Mouse (Mus musculus): Measurements from ENCODE around the gene Epha4.

The Epha4 gene

GRCm38 (mm10) chr1:77391590-77391989, 123.3 kb downstream of the Epha4 start:
- DNase-seq = no peak

DNA sequence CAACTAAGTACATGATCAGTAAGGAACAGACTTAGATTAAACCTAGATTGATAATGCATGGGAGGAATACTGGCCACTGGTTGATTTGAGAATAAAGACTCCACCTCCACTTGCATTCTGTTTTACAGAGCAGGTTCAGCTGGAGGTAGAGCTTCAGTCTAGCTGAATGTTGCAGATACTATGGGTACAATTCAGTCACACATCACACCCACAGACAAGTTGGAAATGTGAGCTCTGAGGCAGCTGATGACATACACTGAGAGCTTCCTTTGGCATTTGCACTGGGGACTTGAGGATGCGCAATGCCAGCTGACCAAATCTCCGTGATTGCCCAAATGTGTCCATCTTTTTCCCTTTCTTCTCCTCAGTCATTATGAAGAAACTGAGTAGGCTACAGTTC, 125.8 kb downstream of the Epha4 start:
- DNase-seq = no peak

DNA sequence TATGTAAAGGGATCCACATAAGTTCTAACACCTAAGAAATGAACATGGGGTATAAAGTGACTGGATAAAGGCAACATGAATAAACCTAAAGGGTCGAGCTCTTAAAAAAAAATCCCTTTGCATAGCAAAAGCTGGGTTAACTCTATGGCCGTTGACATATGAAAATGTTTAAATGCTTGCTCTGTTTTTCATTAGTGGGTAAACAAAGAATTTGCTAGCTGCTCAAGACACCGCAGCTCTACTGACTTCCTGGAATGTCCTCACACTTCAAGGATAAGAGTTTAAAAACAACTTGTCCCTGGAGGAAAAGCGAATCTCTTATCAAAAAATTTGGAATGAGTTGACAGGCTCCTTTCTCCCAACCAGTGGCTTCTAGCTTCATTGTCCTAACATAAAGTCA, 126.3 kb downstream of the Epha4 start:
- no peak for DNase-seq

GRCm38 (mm10) chr1:77385613-77386012, 129.3 kb downstream of the Epha4 start:
- no peak for DNase-seq

GRCm38 (mm10) chr1:77383466-77383865, 131.4 kb downstream of the Epha4 start:
- DNase-seq = no peak

DNA sequence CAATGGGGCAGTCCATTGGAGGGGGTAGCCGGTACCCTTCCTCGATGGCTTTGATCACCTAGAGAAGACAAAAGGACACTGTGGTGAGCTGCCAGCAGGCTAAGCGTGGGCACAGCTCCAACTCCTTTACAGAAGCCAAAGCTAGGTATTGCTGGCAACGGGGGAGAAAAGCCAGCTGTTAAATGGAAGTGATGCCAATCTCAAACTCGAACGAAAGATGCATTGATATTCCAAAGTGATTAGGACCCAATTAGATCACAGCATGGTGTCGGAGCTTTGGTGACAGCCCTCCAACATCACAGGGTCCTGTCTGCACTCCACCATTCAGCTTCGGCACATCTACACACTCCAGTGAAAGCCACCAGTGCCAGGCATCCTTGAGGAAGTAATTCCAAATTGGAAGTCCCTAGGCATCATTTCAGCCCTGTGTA, 137.3 kb downstream of the Epha4 start:
- no peak for DNase-seq

DNA sequence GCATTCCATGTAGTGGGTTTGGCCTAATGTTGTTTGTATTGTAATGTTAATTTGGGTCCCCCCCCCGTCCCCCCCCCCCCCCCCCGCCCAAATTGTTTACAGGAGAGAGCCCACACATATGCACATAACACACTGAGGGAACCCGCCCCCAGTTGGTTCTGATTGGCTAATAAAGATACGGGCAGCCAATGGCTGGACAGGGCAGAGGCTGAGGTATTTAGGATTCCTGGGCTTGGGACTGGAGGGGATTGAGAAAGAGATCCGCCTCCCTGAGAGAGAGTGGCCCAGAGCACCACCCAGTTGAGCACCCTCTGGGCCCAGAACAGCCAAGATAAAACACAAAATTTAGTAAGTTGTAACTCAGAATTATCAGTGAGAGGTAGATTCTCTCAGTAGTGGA, 140.8 kb downstream of the Epha4 start:
- DNase-seq = no peak

- DNase-seq = no peak
Measured at GRCm38 (mm10) chr1:77370921-77371320, 144.0 kb downstream of the Epha4 start.

- no peak for DNase-seq
Measured at GRCm38 (mm10) chr1:77369255-77369837, 145.5 kb downstream of the Epha4 start.

- no peak for DNase-seq
Measured at GRCm38 (mm10) chr1:77365850-77366249, 149.0 kb downstream of the Epha4 start.

DNA sequence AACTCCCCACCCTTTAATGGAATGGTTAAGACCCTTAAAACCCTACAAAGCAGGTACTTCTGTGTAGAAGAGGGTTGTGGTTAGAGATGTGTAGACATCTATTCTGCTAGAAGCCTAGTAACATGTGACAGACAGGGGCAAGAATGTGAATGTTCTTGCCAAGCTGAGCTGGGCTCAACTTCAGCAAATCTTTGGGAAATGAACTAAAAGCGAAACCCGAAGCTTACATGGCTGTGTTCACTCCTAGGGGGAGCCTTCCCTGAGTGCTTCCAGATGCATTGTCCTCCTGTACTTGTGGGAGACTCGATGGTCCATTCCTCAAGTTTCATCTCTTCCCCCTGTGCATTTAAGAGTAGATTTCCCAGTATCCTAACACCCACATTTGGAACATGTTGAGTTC, 150.3 kb downstream of the Epha4 start:
- DNase-seq = no peak

GRCm38 (mm10) chr1:77363848-77364247, 151.0 kb downstream of the Epha4 start:
- no peak for DNase-seq

GRCm38 (mm10) chr1:77346459-77346858, 168.4 kb downstream of the Epha4 start:
- DNase-seq = no peak

GRCm38 (mm10) chr1:77343792-77344191, 171.1 kb downstream of the Epha4 start:
- DNase-seq = no peak

DNA sequence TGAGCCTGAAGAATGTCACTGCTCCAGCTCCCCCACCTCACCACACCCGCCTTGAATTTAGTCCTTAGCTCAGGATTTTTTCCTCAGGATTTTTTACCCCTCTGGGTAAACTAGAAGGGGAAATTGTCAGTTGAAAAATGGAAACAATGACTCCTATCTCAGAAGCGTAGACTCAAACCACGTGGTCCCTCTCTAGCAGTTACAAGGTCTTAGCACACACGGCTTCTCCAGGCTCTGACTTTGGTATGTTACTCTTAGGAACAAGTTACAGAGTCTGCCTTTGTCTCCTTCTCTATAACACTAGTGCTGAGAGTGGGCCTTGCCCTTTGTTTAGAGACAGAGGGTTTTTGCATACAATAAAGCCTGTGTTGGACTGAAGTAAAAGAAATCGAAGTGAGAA, 175.2 kb downstream of the Epha4 start:
- DNase-seq = no peak

DNA sequence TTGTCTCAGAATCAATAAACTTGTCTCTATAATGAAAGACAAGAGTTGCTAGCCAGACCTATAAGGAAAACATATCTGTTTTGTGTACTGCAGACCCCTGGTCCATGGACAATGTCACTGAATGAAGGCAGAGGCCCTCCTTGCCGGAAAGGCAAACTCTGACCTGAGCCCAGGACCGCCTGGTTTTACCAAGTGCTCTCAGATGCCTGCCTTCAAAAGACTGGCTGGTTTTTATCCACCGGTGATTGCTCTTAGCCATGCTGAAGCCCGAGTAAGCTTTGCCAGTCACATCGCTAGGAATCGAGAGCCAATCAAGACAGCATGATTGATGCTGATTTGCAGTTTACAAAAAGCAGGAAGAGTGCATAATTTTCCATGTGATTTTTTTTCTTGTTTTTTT, 176.5 kb downstream of the Epha4 start:
- DNase-seq = no peak

- DNase-seq = no peak
Measured at GRCm38 (mm10) chr1:77336937-77337336, 178.0 kb downstream of the Epha4 start.

GRCm38 (mm10) chr1:77318597-77319127, 196.2 kb downstream of the Epha4 start:
- no peak for DNase-seq

Measured in spleen, adult 18-20 months (tissue).